Mouse (Mus musculus): ENCODE measurements around the gene Fbxo34. TPM values are rescaled to one million over a fixed set of nuclear protein-coding genes. Genes with fewer than 3 reads are reported as not detected.

Gene Fbxo34
- polyA plus RNA-seq, 1 experiment from 2014 or later: 27.2 TPM

Other genes with a start within 250 kb of the Fbxo34 start
- gene Wdhd1, start 173.6 kb upstream of the Fbxo34 start, polyA plus RNA-seq (2016; fragmentation: Nextera tagmentation; extraction: Ambion mirVana): 56.6 and 59.0 TPM in 2 replicates
- gene Socs4, start 173.5 kb upstream of the Fbxo34 start, polyA plus RNA-seq (2016; fragmentation: Nextera tagmentation; extraction: Ambion mirVana): 3.2 and 4.0 TPM in 2 replicates
- gene Mapk1ip1l, start 152.2 kb upstream of the Fbxo34 start, polyA plus RNA-seq (2016; fragmentation: Nextera tagmentation; extraction: Ambion mirVana): 83.5 and 94.7 TPM in 2 replicates
- 0.87 and 4.3 TPM in 2 replicates for gene Lgals3, start 82.7 kb upstream of the Fbxo34 start, polyA plus RNA-seq (2016; fragmentation: Nextera tagmentation; extraction: Ambion mirVana)
- 69.0 and 71.0 TPM in 2 replicates for gene Dlgap5, start 32.0 kb upstream of the Fbxo34 start, polyA plus RNA-seq (2016; fragmentation: Nextera tagmentation; extraction: Ambion mirVana)
- 19.4 and 20.2 TPM in 2 replicates for gene Atg14, start 120.2 kb downstream of the Fbxo34 start, polyA plus RNA-seq (2016; fragmentation: Nextera tagmentation; extraction: Ambion mirVana)
- 63.0 and 64.2 TPM in 2 replicates for gene Ktn1, start 198.0 kb downstream of the Fbxo34 start, polyA plus RNA-seq (2016; fragmentation: Nextera tagmentation; extraction: Ambion mirVana)

All from limb, embryonic 12.5 days (tissue).